Mouse (Mus musculus): ENCODE results near the gene Rab20. TPM values are rescaled to one million over a fixed set of nuclear protein-coding genes. Genes with fewer than 3 reads are reported as not detected.

Gene Rab20
- polyA plus RNA-seq, 1 experiment from 2014 or later: 1.5 TPM

Other genes with a start within 250 kb of the Rab20 start
- 34.9 and 36.2 TPM in 2 replicates for gene Col4a2, start 165.9 kb downstream of the Rab20 start, polyA plus RNA-seq (2014; fragmentation: Nextera tagmentation; extraction: Ambion mirVana)
- gene Col4a1, start 165.9 kb downstream of the Rab20 start, polyA plus RNA-seq (2014; fragmentation: Nextera tagmentation; extraction: Ambion mirVana): 125 and 130 TPM in 2 replicates
- 108 TPM in 2 replicates for gene Naxd, start 18.8 kb upstream of the Rab20 start, polyA plus RNA-seq (2014; fragmentation: Nextera tagmentation; extraction: Ambion mirVana)
- gene Cars2, start 72.1 kb upstream of the Rab20 start, polyA plus RNA-seq (2014; fragmentation: Nextera tagmentation; extraction: Ambion mirVana): 19.1 and 20.1 TPM in 2 replicates
- gene Ing1, start 76.9 kb upstream of the Rab20 start, polyA plus RNA-seq (2014; fragmentation: Nextera tagmentation; extraction: Ambion mirVana): 47.7 and 48.6 TPM in 2 replicates
- gene Ankrd10, start 157.0 kb upstream of the Rab20 start, polyA plus RNA-seq (2014; fragmentation: Nextera tagmentation; extraction: Ambion mirVana): 109 TPM in 2 replicates
- gene 1700016D06Rik, start 222.4 kb upstream of the Rab20 start, polyA plus RNA-seq (2014; fragmentation: Nextera tagmentation; extraction: Ambion mirVana): not detected in 2 replicates
- gene Arhgef7, start 249.0 kb upstream of the Rab20 start, polyA plus RNA-seq (2014; fragmentation: Nextera tagmentation; extraction: Ambion mirVana): 66.5 and 71.1 TPM in 2 replicates